Mouse (Mus musculus) thymus, adult 2 months (tissue): ENCODE results near the gene Pax5.

Experiments
- CTCF ChIP-seq: fragments of 200-500 bp; IDR thresholded peaks from 2 replicates; pipeline ENCODE4 v1.5.1; 2012; ENCODE audit warnings: mild to moderate bottlenecking, control low read depth, low read length, moderate library complexity, borderline replicate concordance; ENCODE audit not compliant: control insufficient read depth, poor library complexity, insufficient read depth; ENCODE audit errors: extremely low read depth
- POLR2A ChIP-seq: fragments of 200-500 bp; IDR thresholded peaks from 2 replicates; pipeline ENCODE4 v1.6.1; 2012; ENCODE audit warnings: mild to moderate bottlenecking, low read length, control low read depth, moderate library complexity; ENCODE audit not compliant: control insufficient read depth, poor library complexity, insufficient read depth; ENCODE audit errors: extremely low read depth

GRCm38 (mm10) chr4:44702011-44702527 is 8.2 kb downstream of the Pax5 start:
- no peak for TF ChIP-seq CTCF
- no peak for TF ChIP-seq POLR2A
